Mouse (Mus musculus): ENCODE measurements around the gene Dcaf5. TPM values are rescaled to one million over a fixed set of nuclear protein-coding genes. Genes with fewer than 3 reads are reported as not detected.
A peak's percentile ranks its signal among the peaks of the same experiment; 100 is the strongest.

Dcaf5 gene
- polyA plus RNA-seq, 2 experiments = 13.9 to 27.8 TPM

- no peaks in the 10 kb centered on the region for H3K27me3 ChIP-seq (ENCODE audit: control insufficient read depth, insufficient read depth, low read length)
- no peak overlapping the region for H3K9ac ChIP-seq (ENCODE audit: low read depth, low read length, severe bottlenecking)
- H3K9me3 ChIP-seq (ENCODE audit: control insufficient read depth, low read length) = 0 out of 2 replicates have a peak, but pooled peaks cover 2% of the 10 kb centered on the region
- no peak overlapping the region for H3K27ac ChIP-seq (replicated peaks; ENCODE audit: low read depth, low read length)
- TF ChIP-seq POLR2A (IDR thresholded peaks at IDR 0.05; ENCODE audit: borderline replicate concordance, extremely low read depth, insufficient read depth, insufficient read length) = no peak
- no peaks in the 10 kb centered on the region for H3K4me1 ChIP-seq (ENCODE audit: control insufficient read depth, insufficient read depth, low read length)
- H3K36me3 ChIP-seq (ENCODE audit: control insufficient read depth, insufficient read depth, low read length) = peaks cover 41% of the 10 kb centered on the region
- no peak for ATAC-seq (ENCODE audit: low FRiP score, low read depth)
- no peak overlapping the region for H3K4me3 ChIP-seq (replicated peaks; ENCODE audit: low read length)
- no peak overlapping the region for H3K4me2 ChIP-seq (replicated peaks; ENCODE audit: low read depth, low read length, severe bottlenecking)
- no peak for DNase-seq (ENCODE audit: low spot score)
- WGBS = 91% methylated on average over 8 of the region's 8 CpGs
Observed at GRCm38 (mm10) chr12:80410855-80411254, 25.5 kb downstream of the Dcaf5 start.

GRCm38 (mm10) chr12:80407824-80408223 lies 28.6 kb downstream of the Dcaf5 start:
- TF ChIP-seq POLR2A (IDR thresholded peaks at IDR 0.05; ENCODE audit: borderline replicate concordance, extremely low read depth, insufficient read depth, insufficient read length) = no peak
- Histone ChIP-seq H3K9ac (ENCODE audit: low read depth, low read length, severe bottlenecking) (no peak overlapping the region), H3K27me3 (ENCODE audit: control insufficient read depth, insufficient read depth, low read length) (no peaks in the 10 kb centered on the region), H3K4me1 (ENCODE audit: control insufficient read depth, insufficient read depth, low read length) (no peaks in the 10 kb centered on the region), H3K4me2 (replicated peaks; ENCODE audit: low read depth, low read length, severe bottlenecking) (no peak overlapping the region), H3K36me3 (ENCODE audit: control insufficient read depth, insufficient read depth, low read length) (peaks cover 30% of the 10 kb centered on the region), H3K27ac (replicated peaks; ENCODE audit: low read depth, low read length) (no peak overlapping the region), H3K4me3 (replicated peaks; ENCODE audit: low read length) (no peak overlapping the region), H3K9me3 (ENCODE audit: control insufficient read depth, low read length) (no peaks in the 10 kb centered on the region)
- DNase-seq (ENCODE audit: low spot score) (peak; percentile 8), ATAC-seq (ENCODE audit: low FRiP score, low read depth) (no peak)
- WGBS = 48% methylated on average over 3 of the region's 3 CpGs

- ATAC-seq (ENCODE audit: low FRiP score, low read depth) (no peak), DNase-seq (ENCODE audit: low spot score) (peak; percentile 13)
- Histone ChIP-seq H3K4me2 (replicated peaks; ENCODE audit: low read depth, low read length, severe bottlenecking) (no peak overlapping the region), H3K27ac (replicated peaks; ENCODE audit: low read depth, low read length) (no peak overlapping the region), H3K9ac (ENCODE audit: low read depth, low read length, severe bottlenecking) (no peak overlapping the region), H3K27me3 (ENCODE audit: control insufficient read depth, insufficient read depth, low read length) (no peaks in the 10 kb centered on the region), H3K9me3 (ENCODE audit: control insufficient read depth, low read length) (no peaks in the 10 kb centered on the region), H3K4me1 (ENCODE audit: control insufficient read depth, insufficient read depth, low read length) (no peaks in the 10 kb centered on the region), H3K36me3 (ENCODE audit: control insufficient read depth, insufficient read depth, low read length) (peaks cover 20% of the 10 kb centered on the region), H3K4me3 (replicated peaks; ENCODE audit: low read length) (no peak overlapping the region)
- no peak for TF ChIP-seq POLR2A (IDR thresholded peaks at IDR 0.05; ENCODE audit: borderline replicate concordance, extremely low read depth, insufficient read depth, insufficient read length)
- 43% methylated on average over 3 of the region's 3 CpGs for WGBS
Observed at GRCm38 (mm10) chr12:80406650-80407049, 29.8 kb downstream of the Dcaf5 start.

DNA sequence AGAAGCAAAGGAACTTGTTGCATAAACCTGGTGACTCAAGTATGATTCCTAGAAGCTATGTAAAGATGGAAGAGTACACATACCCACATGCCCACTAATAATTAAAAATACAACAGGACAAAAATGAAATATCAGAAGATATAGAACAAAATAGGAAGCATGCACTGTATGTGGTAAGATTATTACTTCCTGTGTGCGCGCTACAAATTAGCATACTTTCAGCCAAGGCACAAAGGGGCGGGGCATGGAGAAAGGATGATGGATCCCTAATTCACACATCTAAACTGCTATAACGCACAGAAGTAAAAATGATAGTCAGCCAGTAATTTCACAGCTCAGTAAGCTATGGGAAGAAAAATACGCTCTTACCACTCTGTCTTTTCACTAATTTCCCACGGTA lies 32.3 kb downstream of the Dcaf5 start:
- H3K4me3 ChIP-seq (replicated peaks; ENCODE audit: low read length) = no peak overlapping the region
- H3K27ac ChIP-seq (replicated peaks; ENCODE audit: low read depth, low read length) = no peak overlapping the region
- no peaks in the 10 kb centered on the region for H3K9me3 ChIP-seq (ENCODE audit: control insufficient read depth, low read length)
- no peaks in the 10 kb centered on the region for H3K27me3 ChIP-seq (ENCODE audit: control insufficient read depth, insufficient read depth, low read length)
- H3K4me1 ChIP-seq (ENCODE audit: control insufficient read depth, insufficient read depth, low read length) = no peaks in the 10 kb centered on the region
- H3K9ac ChIP-seq (ENCODE audit: low read depth, low read length, severe bottlenecking) = no peak overlapping the region
- H3K36me3 ChIP-seq (ENCODE audit: control insufficient read depth, insufficient read depth, low read length) = peaks cover 15% of the 10 kb centered on the region
- no peak overlapping the region for H3K4me2 ChIP-seq (replicated peaks; ENCODE audit: low read depth, low read length, severe bottlenecking)
- no peak for DNase-seq (ENCODE audit: low spot score)
- no peak for ATAC-seq (ENCODE audit: low FRiP score, low read depth)
- WGBS = 93% methylated on average over 6 of the region's 6 CpGs
- TF ChIP-seq POLR2A (IDR thresholded peaks at IDR 0.05; ENCODE audit: borderline replicate concordance, extremely low read depth, insufficient read depth, insufficient read length) = no peak

DNA sequence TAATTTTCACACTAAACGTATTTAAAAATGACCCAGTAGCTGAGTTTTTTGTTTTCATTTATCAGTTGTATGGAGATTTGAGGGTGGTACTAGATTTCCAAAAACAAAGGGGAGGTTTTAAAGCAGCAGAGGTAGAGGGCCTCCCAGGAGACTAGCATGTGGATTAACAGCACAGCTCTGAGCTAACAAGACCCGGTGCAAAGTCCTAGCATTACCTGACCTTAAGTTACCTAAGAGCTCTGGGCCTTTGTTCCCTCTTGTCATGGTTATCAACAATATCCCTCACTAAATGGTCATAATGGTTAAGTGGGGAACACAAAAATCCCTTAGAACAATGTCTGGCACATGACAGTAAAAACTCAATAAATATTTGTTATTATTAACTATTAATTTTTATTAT lies 37.3 kb downstream of the Dcaf5 start:
- no peak for DNase-seq (ENCODE audit: low spot score)
- no peak overlapping the region for H3K9ac ChIP-seq (ENCODE audit: low read depth, low read length, severe bottlenecking)
- no peak overlapping the region for H3K4me3 ChIP-seq (replicated peaks; ENCODE audit: low read length)
- no peaks in the 10 kb centered on the region for H3K9me3 ChIP-seq (ENCODE audit: control insufficient read depth, low read length)
- peaks cover 51% of the 10 kb centered on the region for H3K36me3 ChIP-seq (ENCODE audit: control insufficient read depth, insufficient read depth, low read length)
- no peak for ATAC-seq (ENCODE audit: low FRiP score, low read depth)
- no peak overlapping the region for H3K4me2 ChIP-seq (replicated peaks; ENCODE audit: low read depth, low read length, severe bottlenecking)
- WGBS = 81% methylated on average over 2 of the region's 2 CpGs
- no peak for TF ChIP-seq POLR2A (IDR thresholded peaks at IDR 0.05; ENCODE audit: borderline replicate concordance, extremely low read depth, insufficient read depth, insufficient read length)
- H3K27ac ChIP-seq (replicated peaks; ENCODE audit: low read depth, low read length) = no peak overlapping the region
- no peaks in the 10 kb centered on the region for H3K27me3 ChIP-seq (ENCODE audit: control insufficient read depth, insufficient read depth, low read length)
- H3K4me1 ChIP-seq (ENCODE audit: control insufficient read depth, insufficient read depth, low read length) = no peaks in the 10 kb centered on the region

GRCm38 (mm10) chr12:80396397-80396796 lies 40.0 kb downstream of the Dcaf5 start:
- no peak for DNase-seq (ENCODE audit: low spot score)
- TF ChIP-seq POLR2A (IDR thresholded peaks at IDR 0.05; ENCODE audit: borderline replicate concordance, extremely low read depth, insufficient read depth, insufficient read length) = no peak
- Histone ChIP-seq H3K27ac (replicated peaks; ENCODE audit: low read depth, low read length) (no peak overlapping the region), H3K27me3 (ENCODE audit: control insufficient read depth, insufficient read depth, low read length) (no peaks in the 10 kb centered on the region), H3K4me1 (ENCODE audit: control insufficient read depth, insufficient read depth, low read length) (no peaks in the 10 kb centered on the region), H3K9ac (ENCODE audit: low read depth, low read length, severe bottlenecking) (no peak overlapping the region), H3K4me2 (replicated peaks; ENCODE audit: low read depth, low read length, severe bottlenecking) (no peak overlapping the region), H3K4me3 (replicated peaks; ENCODE audit: low read length) (no peak overlapping the region), H3K9me3 (ENCODE audit: control insufficient read depth, low read length) (no peaks in the 10 kb centered on the region), H3K36me3 (ENCODE audit: control insufficient read depth, insufficient read depth, low read length) (peaks cover 54% of the 10 kb centered on the region)
- WGBS = 75% methylated on average over 6 of the region's 6 CpGs
- no peak for ATAC-seq (ENCODE audit: low FRiP score, low read depth)
